Mouse (Mus musculus) brain, embryonic 14.5 days (tissue): Measurements from ENCODE around the gene Slc25a42.

Source experiments
- CTCF ChIP-seq: fragments of 200-500 bp; IDR thresholded peaks from 2 replicates; pipeline ENCODE4 v1.5.1; 2012; ENCODE audit warnings: inconsistent platforms, mild to moderate bottlenecking, moderate library complexity, borderline replicate concordance; ENCODE audit not compliant: insufficient read depth, insufficient read length; ENCODE audit errors: extremely low read depth
- POLR2A ChIP-seq: fragments of 200-500 bp; IDR thresholded peaks from 2 replicates; pipeline ENCODE4 v1.6.1; 2012; ENCODE audit warnings: mild to moderate bottlenecking, inconsistent platforms, borderline replicate concordance; ENCODE audit not compliant: poor library complexity, insufficient read depth, insufficient read length, severe bottlenecking; ENCODE audit errors: extremely low read depth

- TF ChIP-seq CTCF (no peak), POLR2A (no peak)
Measured at GRCm38 (mm10) chr8:70257456-70257855, 45.4 kb upstream of the Slc25a42 start.
